Mouse (Mus musculus) lung, adult 2 months (tissue): ENCODE results near the gene Vsir.
A peak's percentile ranks its signal among the peaks of the same experiment; 100 is the strongest.

Experiments
- CTCF ChIP-seq: fragments of 200-500 bp; IDR thresholded peaks from 2 replicates; pipeline ENCODE4 v1.5.1; 2011; ENCODE audit warnings: mild to moderate bottlenecking, low read length, control low read depth; ENCODE audit not compliant: insufficient read depth
- POLR2A ChIP-seq: fragments of 200-500 bp; IDR thresholded peaks from 2 replicates; pipeline ENCODE4 v1.6.1; 2011; ENCODE audit warnings: low read depth, mild to moderate bottlenecking, control low read depth, low read length, borderline replicate concordance; ENCODE audit errors: extremely low read depth

GRCm38 (mm10) chr10:60419624-60420023, 73.0 kb downstream of the Vsir start:
- TF ChIP-seq POLR2A (no peak), CTCF (peak; percentile 53)
